Mouse (Mus musculus) ES-E14 (cell line): ENCODE data around the gene Gng11. TPM values are rescaled to one million over a fixed set of nuclear protein-coding genes. Genes with fewer than 3 reads are reported as not detected.
A peak's percentile ranks its signal among the peaks of the same experiment; 100 is the strongest.

Experiments used
- DNase-seq: peaks from one replicate; pipeline ENCODE4 v3.0.0-alpha.2; 2013; ENCODE audit warnings: low read depth, low spot score
- H3K27ac ChIP-seq: 2 replicates; pipeline ENCODE4 v1.5.1; 2012; ENCODE audit warnings: low read depth, mild to moderate bottlenecking, low read length, moderate library complexity, mixed read lengths; ENCODE audit not compliant: poor library complexity, insufficient read depth, severe bottlenecking
- H3K36me3 ChIP-seq: 2 replicates; pipeline ENCODE4 v1.6.1; 2012; ENCODE audit warnings: mild to moderate bottlenecking, low read length, moderate library complexity, mixed read lengths; ENCODE audit not compliant: control insufficient read depth, poor library complexity, insufficient read depth, severe bottlenecking
- H3K4me1 ChIP-seq, 2 experiments: fragments of 150-350 bp in 1 of 2; sonication (generic) in 1 of 2; 2 replicates each; pipeline ENCODE4 v1.6.1; 2012; ENCODE audit warnings: low read length in 2 of 2, mild to moderate bottlenecking in 1 of 2, mixed read lengths in 1 of 2; ENCODE audit not compliant: control insufficient read depth in 2 of 2, insufficient read depth in 2 of 2, poor library complexity in 1 of 2
- H3K4me3 ChIP-seq, 2 experiments: fragments of 150-350 bp in 1 of 2; sonication (generic) in 1 of 2; 2 replicates each; pipeline ENCODE4 v1.5.1; 2012; ENCODE audit warnings: low read length in 2 of 2, low read depth in 1 of 2, mild to moderate bottlenecking in 1 of 2, mixed read lengths in 1 of 2; ENCODE audit not compliant: insufficient read depth in 1 of 2, poor library complexity in 1 of 2, severe bottlenecking in 1 of 2
- H3K9ac ChIP-seq: 2 replicates; pipeline ENCODE4 v1.6.1; 2012; ENCODE audit warnings: low read depth, mild to moderate bottlenecking, low read length, mixed read lengths; ENCODE audit not compliant: poor library complexity, insufficient read depth, severe bottlenecking
- H3K9me3 ChIP-seq: fragments of 150-350 bp; sonication (generic); 2 replicates; pipeline ENCODE4 v1.6.1; 2012; ENCODE audit warnings: low read depth, mild to moderate bottlenecking, low read length; ENCODE audit not compliant: control insufficient read depth, insufficient read depth
- CHD2 ChIP-seq: IDR thresholded peaks from 2 replicates; pipeline ENCODE4 v1.6.1; 2014; ENCODE audit warnings: mild to moderate bottlenecking, low read depth, low read length, inconsistent platforms
- HCFC1 ChIP-seq: IDR thresholded peaks from 2 replicates; pipeline ENCODE4 v1.6.1; 2012; ENCODE audit warnings: low read length, inconsistent platforms, borderline replicate concordance; ENCODE audit not compliant: insufficient read depth
- MAFK ChIP-seq: IDR thresholded peaks from 2 replicates; pipeline ENCODE4 v1.6.1; 2014; ENCODE audit warnings: mild to moderate bottlenecking, low read depth, low read length, inconsistent platforms; ENCODE audit not compliant: insufficient read depth
- ZC3H11A ChIP-seq: IDR thresholded peaks from 2 replicates; pipeline ENCODE4 v1.6.1; 2012; ENCODE audit warnings: low read depth, mild to moderate bottlenecking, inconsistent platforms, low read length, borderline replicate concordance
- ZNF384 ChIP-seq: IDR thresholded peaks from 2 replicates; pipeline ENCODE4 v1.6.1; 2012; ENCODE audit warnings: low read depth, low read length, inconsistent platforms
- in situ Hi-C, 2 experiments: fragments of 600-800 bp; cut with MboI; formaldehyde crosslinking; loops; one replicate each; pipeline ENCODE4 v1.15.1; 2025; ENCODE audit warnings: low sequenced_read_pairs in 2 of 2, inconsistent platforms in 1 of 2; ENCODE audit not compliant: unreplicated experiment in 2 of 2
- total RNA-seq: library from RNA; depleted of rRNA; stranded (reverse); fragments of 300-350 nt; gene quantifications from 2 replicates; pipeline ENCODE4 v1.2.3, GENCODE M21; 2012; rRNA removed

Gng11 gene
- 1.2 and 4.0 TPM in 2 replicates for total RNA-seq

GRCm38 (mm10) chr6:4003890-4004306, at the start of gene Gng11:
Gng11 (plus strand) TSS chr6:4003904.
- in situ Hi-C loops: no loop called here
- DNase-seq: peak; percentile 7
- Histone ChIP-seq H3K36me3 (no peaks in the 10 kb centered on the region), H3K9ac (peak within 1 kb of the TSS; percentile 12; the same call in 1 of the 2 replicates), H3K4me3 (peak within 1 kb of the TSS; percentile 44 to 66), H3K27ac (no peak within 1 kb of the TSS), H3K4me1 (no peaks in the 10 kb centered on the region), H3K9me3 (no peaks in the 10 kb centered on the region)
- TF ChIP-seq CHD2: no peak
- TF ChIP-seq HCFC1: no peak
- TF ChIP-seq MAFK: no peak
- TF ChIP-seq ZC3H11A: no peak
- no peak for TF ChIP-seq ZNF384

- H3K4me1 ChIP-seq: no peaks in the 10 kb centered on the region
- in situ Hi-C loops: no loop called here
- TF ChIP-seq HCFC1 (no peak), CHD2 (no peak), ZNF384 (no peak), ZC3H11A (no peak), MAFK (no peak)
- H3K36me3 ChIP-seq: no peaks in the 10 kb centered on the region
- no peak overlapping the region for H3K9ac ChIP-seq
- DNase-seq: no peak
- H3K27ac ChIP-seq: no peak overlapping the region
- no peak overlapping the region for H3K4me3 ChIP-seq
- H3K9me3 ChIP-seq: no peaks in the 10 kb centered on the region
These were observed 48.7 kb upstream of the Gng11 start for GRCm38 (mm10) chr6:3954969-3955368.

- Histone ChIP-seq H3K9ac (0 out of 2 replicates have a peak overlapping the region, but pooled peaks have one; percentile 2), H3K4me1 (no peaks in the 10 kb centered on the region), H3K27ac (no peak overlapping the region), H3K4me3 (peak overlapping the region; percentile 15 to 47), H3K9me3 (no peaks in the 10 kb centered on the region), H3K36me3 (no peaks in the 10 kb centered on the region)
- no peak for TF ChIP-seq CHD2
- TF ChIP-seq MAFK: no peak
- TF ChIP-seq ZNF384: no peak
- TF ChIP-seq HCFC1: no peak
- no peak for TF ChIP-seq ZC3H11A
- in situ Hi-C loops: no loop called here
- peak; percentile 7 for DNase-seq
These were observed 35.8 kb upstream of the Gng11 start for GRCm38 (mm10) chr6:3967676-3968626.

- H3K4me3 ChIP-seq: no peak overlapping the region
- no peaks in the 10 kb centered on the region for H3K36me3 ChIP-seq
- H3K9me3 ChIP-seq: no peaks in the 10 kb centered on the region
- H3K27ac ChIP-seq: no peak overlapping the region
- no peak for DNase-seq
- TF ChIP-seq CHD2: no peak
- no peak for TF ChIP-seq HCFC1
- TF ChIP-seq ZC3H11A: no peak
- no peak for TF ChIP-seq MAFK
- TF ChIP-seq ZNF384: no peak
- in situ Hi-C loops: no loop called here
- no peak overlapping the region for H3K9ac ChIP-seq
- H3K4me1 ChIP-seq: no peaks in the 10 kb centered on the region
These were observed 30.0 kb upstream of the Gng11 start for GRCm38 (mm10) chr6:3973679-3974078.
